Mouse (Mus musculus) lung, adult 2 months (tissue): ENCODE data around the gene Itgb1bp2.

ENCODE experiments used
- CTCF ChIP-seq: fragments of 200-500 bp; IDR thresholded peaks from 2 replicates; pipeline ENCODE4 v1.5.1; 2011; ENCODE audit warnings: mild to moderate bottlenecking, low read length, control low read depth; ENCODE audit not compliant: insufficient read depth
- POLR2A ChIP-seq: fragments of 200-500 bp; IDR thresholded peaks from 2 replicates; pipeline ENCODE4 v1.6.1; 2011; ENCODE audit warnings: low read depth, mild to moderate bottlenecking, control low read depth, low read length, borderline replicate concordance; ENCODE audit errors: extremely low read depth

DNA sequence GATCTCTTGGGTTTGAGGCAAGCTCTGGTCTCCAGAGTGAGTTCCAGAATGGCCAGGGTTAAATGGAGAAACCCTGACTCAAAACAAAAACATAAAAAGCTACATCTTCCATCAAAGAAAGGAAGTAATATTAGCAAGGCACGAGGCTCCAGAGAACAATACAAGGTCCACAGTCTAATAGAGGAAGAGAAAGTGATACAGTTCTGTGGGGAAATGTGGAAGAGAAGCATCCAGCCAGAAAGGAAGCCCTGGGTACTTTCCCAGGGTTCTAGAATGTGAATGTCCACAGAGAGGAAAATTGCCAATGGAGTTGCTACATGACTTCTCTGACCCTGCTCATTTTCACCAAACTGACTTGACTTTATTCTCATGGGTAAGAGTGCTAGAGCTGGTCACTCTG, 2.3 kb downstream of the Itgb1bp2 start:
- no peak for TF ChIP-seq CTCF
- TF ChIP-seq POLR2A, result no peak
